Mouse (Mus musculus) hindbrain, embryonic 10.5 days (tissue): ENCODE results near the gene Strip2. TPM values are rescaled to one million over a fixed set of nuclear protein-coding genes. Genes with fewer than 3 reads are reported as not detected.

Experiments used
- DNase-seq: peaks from one replicate; pipeline ENCODE4 v3.0.0-alpha.2; 2017; ENCODE audit warnings: low spot score
- H3K27ac ChIP-seq: fragments of 300-500 bp; sonication (generic); 2 replicates; pipeline ENCODE4 v1.5.1; 2016; ENCODE audit warnings: mild to moderate bottlenecking, moderate library complexity
- H3K27me3 ChIP-seq: fragments of 300-500 bp; sonication (generic); 2 replicates; pipeline ENCODE4 v1.6.1; 2016; ENCODE audit warnings: mild to moderate bottlenecking; ENCODE audit not compliant: poor library complexity, insufficient read depth, severe bottlenecking
- H3K36me3 ChIP-seq: fragments of 300-500 bp; sonication (generic); 2 replicates; pipeline ENCODE4 v1.6.1; 2016; ENCODE audit warnings: mild to moderate bottlenecking, moderate library complexity
- H3K4me1 ChIP-seq: fragments of 300-500 bp; sonication (generic); replicated peaks from 2 replicates; pipeline ENCODE4 v1.6.1; 2016; ENCODE audit warnings: mild to moderate bottlenecking
- H3K4me3 ChIP-seq: fragments of 300-500 bp; sonication (generic); 2 replicates; pipeline ENCODE4 v1.5.1; 2016; ENCODE audit warnings: mild to moderate bottlenecking, moderate library complexity
- H3K9me3 ChIP-seq: fragments of 300-500 bp; sonication (generic); 2 replicates; pipeline ENCODE4 v1.6.1; 2016; ENCODE audit warnings: mild to moderate bottlenecking, moderate library complexity
- WGBS: fragments of 180-500 bp; shearing (Covaris S2); methylation state at CpG from one replicate; pipeline ENCODE4 v1.1.7; 2016; 5-methylcytosine and 5-hydroxymethylcytosine counted together
- polyA plus RNA-seq: library from polyadenylated mRNA; unstranded; fragments of >200 nt; fragmentation: Nextera tagmentation; extraction: Ambion mirVana; gene quantifications from 2 replicates; pipeline ENCODE4 v1.2.1, GENCODE M21; 2016

Strip2 gene
- polyA plus RNA-seq, 1 experiment from 2014 or later: 1.0 TPM

- DNase-seq: no peak
- Histone ChIP-seq H3K27me3 (no peaks in the 10 kb centered on the region), H3K27ac (no peak overlapping the region), H3K36me3 (no peaks in the 10 kb centered on the region), H3K4me1 (no peaks in the 10 kb centered on the region), H3K9me3 (no peaks in the 10 kb centered on the region), H3K4me3 (no peak overlapping the region)
- 100% methylated on average over 1 of the region's 1 CpGs for WGBS
These were observed 18.9 kb downstream of the Strip2 start for GRCm38 (mm10) chr6:29935741-29936140.

DNA sequence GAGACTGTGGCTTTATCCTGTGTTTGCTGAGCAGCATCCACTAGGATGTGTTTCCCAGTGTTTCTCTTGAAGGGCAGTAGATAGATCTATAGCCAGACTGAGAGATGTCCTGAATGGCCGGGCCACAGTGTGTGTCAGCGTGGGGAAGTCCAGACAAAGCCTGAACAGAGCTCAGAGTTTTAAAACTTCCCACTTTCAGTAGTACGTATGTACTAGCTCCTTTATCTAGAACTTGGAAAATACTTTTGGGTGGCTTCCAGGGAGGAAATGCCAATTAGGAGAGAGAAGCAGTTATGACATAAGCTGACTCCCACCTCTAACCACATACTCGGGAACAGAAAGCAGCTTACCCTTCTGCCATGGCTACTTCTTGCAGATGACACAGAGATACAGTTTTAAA lies 23.6 kb downstream of the Strip2 start:
- no peaks in the 10 kb centered on the region for H3K36me3 ChIP-seq
- H3K27me3 ChIP-seq: no peaks in the 10 kb centered on the region
- no peak overlapping the region for H3K27ac ChIP-seq
- H3K9me3 ChIP-seq: no peaks in the 10 kb centered on the region
- no peak overlapping the region for H3K4me3 ChIP-seq
- whole genome bisulfite sequencing: 88% methylated on average over 4 of the region's 4 CpGs
- no peak for DNase-seq
- no peaks in the 10 kb centered on the region for H3K4me1 ChIP-seq

DNA sequence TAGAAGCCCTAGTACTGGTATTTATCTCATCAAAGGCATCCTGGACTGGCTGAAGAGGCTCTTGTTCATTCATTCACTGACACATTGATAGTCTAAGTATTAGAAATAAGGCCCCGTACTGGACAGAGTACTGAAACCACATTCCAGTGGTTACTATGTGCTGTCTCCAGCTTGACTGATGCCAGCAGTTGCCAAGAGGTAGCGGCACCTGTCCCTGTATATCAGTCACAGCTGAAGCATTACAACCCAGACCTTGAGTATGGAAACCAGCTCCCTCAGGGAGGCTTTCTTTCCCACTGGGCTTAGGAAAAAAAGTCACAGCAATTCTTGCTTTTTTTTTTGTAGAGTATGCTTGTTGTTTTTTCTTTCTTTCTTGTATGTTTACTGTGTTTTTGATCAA lies 24.2 kb downstream of the Strip2 start:
- H3K4me1 ChIP-seq: no peaks in the 10 kb centered on the region
- H3K27ac ChIP-seq: no peak overlapping the region
- no peak for DNase-seq
- no peaks in the 10 kb centered on the region for H3K36me3 ChIP-seq
- no peaks in the 10 kb centered on the region for H3K9me3 ChIP-seq
- H3K4me3 ChIP-seq: no peak overlapping the region
- H3K27me3 ChIP-seq: no peaks in the 10 kb centered on the region
- WGBS: 92% methylated on average over 2 of the region's 2 CpGs

- no peak for DNase-seq
- no peak overlapping the region for H3K4me3 ChIP-seq
- WGBS: 70% methylated on average over 1 of the region's 1 CpGs
- H3K36me3 ChIP-seq: no peaks in the 10 kb centered on the region
- H3K9me3 ChIP-seq: no peaks in the 10 kb centered on the region
- H3K4me1 ChIP-seq: no peaks in the 10 kb centered on the region
- H3K27ac ChIP-seq: no peak overlapping the region
- H3K27me3 ChIP-seq: no peaks in the 10 kb centered on the region
These were observed 27.7 kb downstream of the Strip2 start for GRCm38 (mm10) chr6:29944465-29944864.

GRCm38 (mm10) chr6:29946568-29946967 lies 29.8 kb downstream of the Strip2 start:
- no peaks in the 10 kb centered on the region for H3K27me3 ChIP-seq
- 93% methylated on average over 2 of the region's 2 CpGs for WGBS
- DNase-seq: no peak
- H3K9me3 ChIP-seq: no peaks in the 10 kb centered on the region
- H3K27ac ChIP-seq: no peak overlapping the region
- H3K4me1 ChIP-seq: no peaks in the 10 kb centered on the region
- no peaks in the 10 kb centered on the region for H3K36me3 ChIP-seq
- no peak overlapping the region for H3K4me3 ChIP-seq

DNA sequence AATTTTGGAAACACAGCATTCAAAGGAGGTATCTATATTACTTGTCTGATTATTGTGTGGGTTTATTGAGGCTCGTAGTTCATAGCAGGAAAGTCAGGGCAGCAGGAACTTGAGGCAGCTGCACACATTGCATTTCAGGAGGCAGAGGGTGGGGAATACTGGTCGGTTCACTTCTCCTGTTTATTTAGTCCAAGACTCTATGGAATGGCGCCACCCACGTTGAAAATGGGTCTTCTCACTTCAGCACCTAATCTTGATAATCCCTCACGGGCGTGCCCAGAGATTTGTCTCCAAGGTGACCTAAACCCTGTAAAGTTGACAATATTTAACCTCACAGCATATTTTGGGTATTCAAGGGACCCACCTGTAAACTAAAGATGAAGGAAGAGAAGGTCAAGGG lies 31.0 kb downstream of the Strip2 start:
- Histone ChIP-seq H3K27me3 (no peaks in the 10 kb centered on the region), H3K4me3 (no peak overlapping the region), H3K9me3 (no peaks in the 10 kb centered on the region), H3K36me3 (no peaks in the 10 kb centered on the region), H3K4me1 (no peaks in the 10 kb centered on the region), H3K27ac (no peak overlapping the region)
- DNase-seq: no peak
- 79% methylated on average over 6 of the region's 6 CpGs for WGBS

DNA sequence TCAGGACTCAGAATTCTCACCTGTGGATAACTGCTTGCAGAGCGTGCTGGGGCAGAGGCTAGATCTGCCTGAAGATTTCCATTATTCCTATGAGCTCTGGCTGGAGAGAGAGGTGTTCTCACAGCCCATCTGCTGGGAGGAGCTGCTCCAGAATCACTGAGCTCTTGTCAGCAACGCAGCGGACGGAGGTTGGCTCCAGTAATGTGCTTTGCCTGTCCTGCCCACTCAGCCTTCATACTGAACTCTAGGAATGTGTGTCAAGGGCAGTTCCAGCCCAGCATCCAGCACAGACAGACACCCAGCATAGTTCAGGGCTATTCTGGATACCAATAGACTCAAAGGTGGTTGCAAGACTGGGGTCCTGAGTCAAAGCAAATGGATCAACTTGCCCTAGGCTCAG lies 39.9 kb downstream of the Strip2 start:
- Histone ChIP-seq H3K4me1 (no peaks in the 10 kb centered on the region), H3K4me3 (no peak overlapping the region), H3K27me3 (no peaks in the 10 kb centered on the region), H3K9me3 (no peaks in the 10 kb centered on the region), H3K27ac (no peak overlapping the region), H3K36me3 (no peaks in the 10 kb centered on the region)
- 87% methylated on average over 4 of the region's 4 CpGs for WGBS
- DNase-seq: no peak

GRCm38 (mm10) chr6:29958669-29959068 lies 41.9 kb downstream of the Strip2 start:
- no peaks in the 10 kb centered on the region for H3K4me1 ChIP-seq
- 86% methylated on average over 3 of the region's 3 CpGs for WGBS
- H3K36me3 ChIP-seq: no peaks in the 10 kb centered on the region
- H3K27ac ChIP-seq: no peak overlapping the region
- no peaks in the 10 kb centered on the region for H3K27me3 ChIP-seq
- no peaks in the 10 kb centered on the region for H3K9me3 ChIP-seq
- no peak overlapping the region for H3K4me3 ChIP-seq
- DNase-seq: no peak

DNA sequence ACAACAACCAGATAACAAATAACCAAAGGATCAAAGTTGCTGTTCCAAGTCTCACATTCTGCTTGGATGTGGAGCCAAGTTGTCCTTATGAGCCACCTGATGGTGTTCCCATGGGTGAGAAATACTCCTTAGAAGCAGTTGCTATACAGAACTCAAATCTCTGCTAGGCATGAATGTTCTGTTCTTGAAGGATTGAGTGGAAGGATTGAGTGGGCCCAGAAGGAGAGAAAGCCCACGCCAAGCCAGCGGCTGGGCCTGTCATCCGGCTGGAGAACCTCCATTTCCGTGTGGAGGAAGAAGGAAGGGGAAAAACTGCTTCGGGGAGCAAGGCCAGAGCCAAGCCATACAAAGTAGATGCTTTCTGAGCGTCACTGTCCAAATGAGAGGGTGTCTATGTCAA lies 44.3 kb downstream of the Strip2 start:
- H3K36me3 ChIP-seq: no peaks in the 10 kb centered on the region
- no peak for DNase-seq
- no peaks in the 10 kb centered on the region for H3K9me3 ChIP-seq
- no peak overlapping the region for H3K27ac ChIP-seq
- H3K27me3 ChIP-seq: no peaks in the 10 kb centered on the region
- whole genome bisulfite sequencing: 85% methylated on average over 6 of the region's 6 CpGs
- no peak overlapping the region for H3K4me3 ChIP-seq
- no peaks in the 10 kb centered on the region for H3K4me1 ChIP-seq

GRCm38 (mm10) chr6:29967917-29968316 lies 51.1 kb downstream of the Strip2 start:
- Histone ChIP-seq H3K4me1 (no peaks in the 10 kb centered on the region), H3K27me3 (no peaks in the 10 kb centered on the region), H3K9me3 (no peaks in the 10 kb centered on the region), H3K4me3 (no peak overlapping the region), H3K36me3 (no peaks in the 10 kb centered on the region), H3K27ac (no peak overlapping the region)
- DNase-seq: no peak
- WGBS: 78% methylated on average over 7 of the region's 7 CpGs

DNA sequence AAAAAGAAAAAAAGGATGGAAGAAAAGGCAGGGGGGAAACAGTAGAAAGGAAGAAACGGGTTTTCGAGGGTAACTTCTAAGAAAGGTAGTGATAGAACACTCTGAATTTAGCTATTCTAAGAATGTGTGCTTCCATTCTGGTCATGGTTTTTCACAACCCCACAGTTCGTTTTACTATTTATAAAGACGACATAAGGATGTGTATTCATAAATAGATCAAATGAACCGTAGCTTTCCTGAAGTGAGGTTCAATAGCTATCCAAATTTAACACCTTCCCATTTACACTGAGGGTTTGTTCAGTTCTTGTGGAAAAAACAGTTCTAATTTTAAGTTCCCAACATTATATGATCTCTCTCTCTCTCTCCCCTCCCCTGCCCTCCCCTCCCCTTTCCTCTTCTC lies 56.5 kb downstream of the Strip2 start:
- 84% methylated on average over 5 of the region's 5 CpGs for WGBS
- Histone ChIP-seq H3K27me3 (no peaks in the 10 kb centered on the region), H3K4me1 (no peaks in the 10 kb centered on the region), H3K36me3 (no peaks in the 10 kb centered on the region), H3K9me3 (no peaks in the 10 kb centered on the region), H3K4me3 (no peak overlapping the region), H3K27ac (no peak overlapping the region)
- DNase-seq: no peak

DNA sequence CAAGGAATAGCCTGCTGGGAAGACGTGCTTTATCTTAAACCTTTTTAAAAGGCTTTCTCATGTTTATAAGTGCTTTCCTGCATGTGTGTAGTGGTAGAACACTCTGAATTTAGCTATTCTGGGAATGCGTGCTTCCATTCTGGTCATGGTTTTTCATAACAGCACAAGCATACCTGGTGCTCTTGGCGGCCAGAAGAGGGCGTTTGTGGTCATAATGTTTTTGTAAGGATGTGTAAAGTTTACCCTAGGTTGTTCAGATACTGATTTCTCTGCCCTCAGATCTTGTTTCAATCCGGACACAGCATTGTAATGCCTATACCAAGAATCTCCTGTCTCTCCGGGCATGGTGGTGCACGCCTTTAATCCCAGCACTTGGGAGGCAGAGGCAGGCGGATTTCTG lies 58.0 kb downstream of the Strip2 start:
- H3K4me3 ChIP-seq: no peak overlapping the region
- no peak overlapping the region for H3K27ac ChIP-seq
- no peaks in the 10 kb centered on the region for H3K9me3 ChIP-seq
- 67% methylated on average over 8 of the region's 8 CpGs for WGBS
- no peaks in the 10 kb centered on the region for H3K36me3 ChIP-seq
- no peak for DNase-seq
- no peaks in the 10 kb centered on the region for H3K27me3 ChIP-seq
- H3K4me1 ChIP-seq: no peaks in the 10 kb centered on the region

DNA sequence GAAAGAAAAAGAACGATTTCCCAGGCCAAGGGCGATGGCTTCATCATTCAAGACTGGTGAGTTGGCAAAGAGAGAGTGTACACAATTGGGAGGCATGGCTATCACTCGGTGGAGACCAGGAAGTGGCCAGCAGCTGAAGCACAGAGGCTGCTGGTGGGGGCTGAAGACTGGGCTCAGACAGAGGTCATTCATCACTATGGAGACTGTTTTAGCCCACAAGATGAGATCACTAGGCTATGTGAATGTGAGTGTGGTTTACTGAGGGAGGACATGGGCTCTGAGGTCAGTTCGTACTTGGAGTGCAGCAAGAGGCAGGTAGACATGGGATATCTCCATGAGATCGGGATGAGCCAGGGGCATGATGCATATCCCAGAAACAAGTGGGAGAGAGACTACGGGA lies 63.6 kb downstream of the Strip2 start:
- Histone ChIP-seq H3K27me3 (no peaks in the 10 kb centered on the region), H3K36me3 (no peaks in the 10 kb centered on the region), H3K27ac (no peak overlapping the region), H3K4me1 (peaks cover 7% of the 10 kb centered on the region), H3K4me3 (no peak overlapping the region), H3K9me3 (peaks cover 4% of the 10 kb centered on the region)
- no peak for DNase-seq
- 89% methylated on average over 6 of the region's 6 CpGs for WGBS

DNA sequence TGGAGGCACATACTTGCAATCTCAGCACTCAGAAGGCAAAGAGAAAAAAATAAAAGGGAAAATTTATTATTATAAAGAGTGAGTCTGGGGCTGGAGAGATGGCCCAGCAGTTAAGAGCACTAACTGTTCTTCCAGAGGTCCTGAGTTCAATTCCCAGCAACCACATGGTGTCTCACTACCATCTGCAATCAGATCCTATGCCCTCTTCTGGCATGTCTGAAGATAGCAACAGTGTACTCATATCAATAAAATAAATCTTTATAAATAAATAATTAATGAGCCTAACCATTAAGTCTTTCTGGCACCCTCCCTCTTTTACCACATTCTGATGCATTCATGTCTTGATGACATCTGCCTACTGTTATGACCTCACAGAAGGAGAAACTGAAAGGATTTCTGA lies 65.0 kb downstream of the Strip2 start:
- DNase-seq: no peak
- Histone ChIP-seq H3K27me3 (peaks cover 12% of the 10 kb centered on the region), H3K4me3 (no peak overlapping the region)

More for the DNA sequence above, 65.0 kb downstream of the Strip2 start:
- H3K27ac ChIP-seq: no peak overlapping the region
- H3K9me3 ChIP-seq: peaks cover 4% of the 10 kb centered on the region
- peaks cover 12% of the 10 kb centered on the region for H3K4me1 ChIP-seq
- no peaks in the 10 kb centered on the region for H3K36me3 ChIP-seq
